Comparison of ENCODE assay signal across 17 mouse cellular contexts in genomic region chr7:65663225-65663790, GRCm38 (mm10).
"Had no signal": no experiment of that assay in that cellular context is flagged by ENCODE, and none has a peak within 500 bp of the region (broad histone marks: within the 10 kb centered on the region; RNA-seq: fewer than 3 reads in every experiment).

No protein-coding gene starts in this region.

- H3K27ac ChIP-seq: midbrain, embryonic 10.5 days; midbrain, embryonic 12.5 days; neural tube, embryonic 13.5 days; neural tube, embryonic 15.5 days had no signal

- H3K4me1 ChIP-seq: midbrain, embryonic 10.5 days; midbrain, embryonic 12.5 days; neural tube, embryonic 13.5 days; neural tube, embryonic 15.5 days had no signal

- H3K27me3 ChIP-seq: midbrain, embryonic 12.5 days; neural tube, embryonic 13.5 days; neural tube, embryonic 15.5 days had no signal

- ATAC-seq: midbrain, embryonic 16.5 days had no signal

- DNase-seq: lung, postnatal 10 days; lung, postnatal 4 days; midbrain, embryonic 14.5 days; retina, postnatal 1 day; right cerebral cortex, postnatal 25 days; right cerebral cortex, postnatal 4 days; spleen, adult 18-20 months; thymus, adult 18-20 months; thymus, postnatal 14 days; thymus, postnatal 36 days had no signal

- H3K4me2 ChIP-seq: lung, embryonic 14.5 days; midbrain, embryonic 12.5 days; neural tube, embryonic 13.5 days; neural tube, embryonic 15.5 days had no signal

- H3K9me3 ChIP-seq: midbrain, embryonic 10.5 days; midbrain, embryonic 12.5 days; neural tube, embryonic 13.5 days; neural tube, embryonic 15.5 days had no signal

- H3K9ac ChIP-seq: lung, embryonic 14.5 days; midbrain, embryonic 12.5 days; neural tube, embryonic 13.5 days; neural tube, embryonic 15.5 days had no signal

- H3K4me3 ChIP-seq: midbrain, embryonic 10.5 days; midbrain, embryonic 12.5 days; myocyte; neural tube, embryonic 13.5 days; neural tube, embryonic 15.5 days had no signal
